Mouse (Mus musculus): ENCODE measurements around the gene Ckap2. TPM values are rescaled to one million over a fixed set of nuclear protein-coding genes. Genes with fewer than 3 reads are reported as not detected.
"Not testable (repeated sequence)": the region's sequence is repeated elsewhere in the genome, so short reads cannot be mapped to it uniquely, and the experiment has no call there.

Gene Ckap2
- polyA plus RNA-seq, 1 experiment from 2014 or later, result 49.4 TPM

DNA sequence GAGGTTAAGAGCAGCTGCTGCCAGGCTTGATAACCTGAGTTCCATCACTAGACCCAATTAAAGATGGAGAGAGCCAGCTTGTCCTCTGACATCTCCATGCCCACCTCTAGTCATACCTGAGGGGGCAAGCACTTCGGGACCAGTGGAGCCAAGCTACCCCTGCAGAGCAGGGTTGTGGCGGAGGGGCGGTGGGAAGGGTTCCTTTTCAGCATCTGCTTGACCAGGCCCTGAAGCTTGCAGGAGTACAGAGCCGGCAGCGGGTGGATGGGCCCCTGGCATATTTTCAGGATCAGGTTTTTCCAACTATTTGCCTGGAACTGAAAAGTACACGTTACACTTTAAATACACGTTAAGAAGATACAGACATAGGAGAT lies 37.3 kb downstream of the Ckap2 start:
- Histone ChIP-seq H3K9ac (replicated peaks) (no peak overlapping the region), H3K4me1 (replicated peaks) (no peaks in the 10 kb centered on the region), H3K9me3 (no peaks in the 10 kb centered on the region), H3K4me3 (replicated peaks) (no peak overlapping the region), H3K36me3 (peaks cover 15% of the 10 kb centered on the region), H3K27ac (no peak overlapping the region), H3K27me3 (no peaks in the 10 kb centered on the region), H3K4me2 (no peak overlapping the region)
- WGBS, result 89% methylated on average over 7 of the region's 7 CpGs
- ATAC-seq (ENCODE audit: insufficient number of reproducible peaks, insufficient read depth, low FRiP score, low TSS enrichment, low read depth), result no peak

- no peaks in the 10 kb centered on the region for H3K27me3 ChIP-seq
- peaks cover 17% of the 10 kb centered on the region for H3K36me3 ChIP-seq
- ATAC-seq (ENCODE audit: insufficient number of reproducible peaks, insufficient read depth, low FRiP score, low TSS enrichment, low read depth), result no peak
- no peak overlapping the region for H3K4me2 ChIP-seq
- H3K27ac ChIP-seq, result no peak overlapping the region
- no peaks in the 10 kb centered on the region for H3K4me1 ChIP-seq (replicated peaks)
- WGBS, result 82% methylated on average over 9 of the region's 9 CpGs
- H3K9ac ChIP-seq (replicated peaks), result no peak overlapping the region
- H3K4me3 ChIP-seq (replicated peaks), result no peak overlapping the region
- H3K9me3 ChIP-seq, result no peaks in the 10 kb centered on the region
These were observed 37.8 kb downstream of the Ckap2 start for GRCm38 (mm10) chr8:22147706-22148366.

DNA sequence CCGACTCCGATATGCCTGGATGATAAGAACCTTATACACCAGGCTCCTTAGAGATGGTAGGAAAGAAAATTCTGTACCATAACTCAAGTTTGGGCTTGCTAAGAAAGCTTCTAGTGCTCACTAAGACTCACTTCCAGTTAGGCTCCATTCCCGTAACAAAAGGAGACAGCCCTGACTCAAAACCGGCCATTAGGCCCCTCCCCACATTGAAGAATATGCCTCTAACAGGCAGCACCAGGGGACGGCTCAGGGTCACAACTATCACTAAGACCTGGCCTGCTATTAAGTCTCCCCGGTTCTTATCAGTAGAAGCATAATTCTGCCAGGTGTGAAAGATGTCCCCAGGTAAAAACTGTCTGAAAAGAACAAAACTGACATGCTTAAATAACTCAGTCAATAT lies 39.8 kb downstream of the Ckap2 start:
- Histone ChIP-seq H3K9me3 (no peaks in the 10 kb centered on the region), H3K36me3 (peaks cover 21% of the 10 kb centered on the region), H3K4me3 (replicated peaks) (no peak overlapping the region), H3K27ac (no peak overlapping the region), H3K4me2 (no peak overlapping the region), H3K9ac (replicated peaks) (no peak overlapping the region), H3K27me3 (no peaks in the 10 kb centered on the region), H3K4me1 (replicated peaks) (no peaks in the 10 kb centered on the region)
- no peak for ATAC-seq (ENCODE audit: insufficient number of reproducible peaks, insufficient read depth, low FRiP score, low TSS enrichment, low read depth)
- WGBS, result 85% methylated on average over 6 of the region's 6 CpGs

DNA sequence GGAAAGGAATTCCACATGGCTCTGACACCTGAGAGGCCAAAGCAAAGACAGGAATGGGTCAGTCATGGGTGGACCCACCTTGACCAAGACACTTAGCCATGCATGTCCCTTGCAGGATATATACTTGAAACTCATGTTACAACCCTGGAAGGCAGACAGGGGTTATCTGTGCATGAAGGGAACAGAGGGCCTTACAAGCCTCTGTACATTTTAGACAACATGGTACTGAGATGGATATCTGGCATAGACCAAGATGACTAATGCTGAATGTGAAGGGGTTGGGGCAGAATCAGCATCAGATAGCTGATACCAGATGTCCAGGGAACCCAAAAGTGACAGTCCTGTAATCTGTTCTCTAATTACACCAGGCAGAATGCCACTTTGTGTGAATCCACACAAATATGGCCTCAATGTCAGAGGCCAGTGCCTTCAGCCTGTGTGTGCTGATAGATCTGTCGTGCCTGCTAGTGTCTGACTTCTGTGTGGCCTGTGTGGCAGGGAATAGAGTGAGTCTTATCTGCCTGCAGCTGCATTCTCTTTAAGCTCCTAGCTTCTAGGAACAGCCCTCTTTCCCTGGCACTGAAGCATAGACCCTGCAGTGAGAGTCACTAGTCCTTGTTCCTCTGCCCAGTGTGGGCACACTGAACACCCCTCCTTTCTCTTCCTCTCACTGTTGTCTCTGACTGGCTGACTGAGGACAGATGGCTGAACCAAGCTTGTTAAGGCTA lies 41.7 kb downstream of the Ckap2 start:
- Histone ChIP-seq H3K4me1 (replicated peaks) (no peaks in the 10 kb centered on the region), H3K4me2 (no peak overlapping the region), H3K9me3 (no peaks in the 10 kb centered on the region), H3K27me3 (no peaks in the 10 kb centered on the region), H3K27ac (no peak overlapping the region), H3K9ac (replicated peaks) (no peak overlapping the region), H3K4me3 (replicated peaks) (no peak overlapping the region), H3K36me3 (peaks cover 18% of the 10 kb centered on the region)
- ATAC-seq (ENCODE audit: insufficient number of reproducible peaks, insufficient read depth, low FRiP score, low TSS enrichment, low read depth), result no peak
- WGBS, result 88% methylated on average over 1 of the region's 1 CpGs

DNA sequence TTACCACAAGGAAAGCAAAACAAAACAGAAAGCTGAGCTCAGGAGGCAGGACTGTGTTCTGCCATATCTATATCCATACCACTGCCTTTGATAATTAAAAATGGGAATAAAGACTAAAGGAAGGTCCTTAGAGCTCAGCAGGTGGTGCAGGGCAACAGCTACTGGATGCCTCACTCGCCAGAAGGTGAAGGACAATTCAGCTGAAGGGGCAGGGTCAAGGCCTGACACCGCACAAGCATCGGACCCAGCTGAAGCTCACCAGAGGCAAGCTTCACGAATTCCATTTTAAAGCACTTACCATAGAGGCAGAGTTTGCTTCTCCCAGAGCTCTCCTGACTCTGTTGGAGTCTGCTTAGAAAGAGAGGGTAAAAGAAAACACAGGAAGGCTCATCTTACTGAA lies 43.0 kb downstream of the Ckap2 start:
- peaks cover 10% of the 10 kb centered on the region; the same call in 1 of the 2 replicates for H3K36me3 ChIP-seq
- no peaks in the 10 kb centered on the region for H3K27me3 ChIP-seq
- H3K9me3 ChIP-seq, result no peaks in the 10 kb centered on the region
- H3K9ac ChIP-seq (replicated peaks), result no peak overlapping the region
- no peak overlapping the region for H3K4me3 ChIP-seq (replicated peaks)
- no peak overlapping the region for H3K4me2 ChIP-seq
- no peak for ATAC-seq (ENCODE audit: insufficient number of reproducible peaks, insufficient read depth, low FRiP score, low TSS enrichment, low read depth)
- no peaks in the 10 kb centered on the region for H3K4me1 ChIP-seq (replicated peaks)
- no peak overlapping the region for H3K27ac ChIP-seq
- WGBS, result 84% methylated on average over 4 of the region's 4 CpGs

- Histone ChIP-seq H3K4me3 (replicated peaks) (no peak overlapping the region), H3K9me3 (no peaks in the 10 kb centered on the region), H3K27me3 (no peaks in the 10 kb centered on the region), H3K4me2 (no peak overlapping the region), H3K9ac (replicated peaks) (no peak overlapping the region), H3K27ac (no peak overlapping the region), H3K4me1 (replicated peaks) (no peaks in the 10 kb centered on the region), H3K36me3 (peaks cover 10% of the 10 kb centered on the region; the same call in 1 of the 2 replicates)
- 87% methylated on average over 4 of the region's 4 CpGs for WGBS
- ATAC-seq (ENCODE audit: insufficient number of reproducible peaks, insufficient read depth, low FRiP score, low TSS enrichment, low read depth), result no peak
These were observed 43.7 kb downstream of the Ckap2 start for GRCm38 (mm10) chr8:22141836-22142385.

- H3K9me3 ChIP-seq; H3K4me1 ChIP-seq (replicated peaks); H3K9ac ChIP-seq (replicated peaks); H3K4me2 ChIP-seq; H3K27me3 ChIP-seq; H3K4me3 ChIP-seq (replicated peaks); ATAC-seq (ENCODE audit: insufficient number of reproducible peaks, insufficient read depth, low FRiP score, low TSS enrichment, low read depth); H3K36me3 ChIP-seq; H3K27ac ChIP-seq: not testable (repeated sequence)
- 64% methylated on average over 9 of the region's 9 CpGs for WGBS
These were observed 49.2 kb downstream of the Ckap2 start for GRCm38 (mm10) chr8:22136462-22136861.

DNA sequence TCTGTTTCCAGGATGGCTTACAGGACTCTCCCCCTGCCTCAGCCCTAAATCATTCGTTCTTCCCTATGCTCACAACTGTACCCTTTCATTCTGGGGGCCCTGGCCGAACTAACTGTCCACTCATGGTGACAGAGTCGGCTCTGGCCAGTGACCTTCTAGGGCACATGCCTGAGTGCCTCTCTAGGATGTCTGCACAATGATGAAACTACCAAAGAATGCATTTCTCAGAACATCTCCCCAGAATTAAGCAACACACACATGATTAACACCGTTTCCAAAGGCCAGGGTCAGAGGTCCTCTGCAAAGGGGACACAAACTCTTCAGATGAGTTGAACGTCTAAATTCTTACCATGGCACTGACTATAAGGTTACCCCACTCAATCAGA lies 50.9 kb downstream of the Ckap2 start:
- Histone ChIP-seq H3K9ac (replicated peaks) (no peak overlapping the region), H3K27ac (no peak overlapping the region), H3K4me1 (replicated peaks) (no peaks in the 10 kb centered on the region), H3K4me2 (no peak overlapping the region), H3K36me3 (no peaks in the 10 kb centered on the region), H3K9me3 (no peaks in the 10 kb centered on the region), H3K27me3 (no peaks in the 10 kb centered on the region), H3K4me3 (replicated peaks) (no peak overlapping the region)
- WGBS, result 80% methylated on average over 5 of the region's 5 CpGs
- no peak for ATAC-seq (ENCODE audit: insufficient number of reproducible peaks, insufficient read depth, low FRiP score, low TSS enrichment, low read depth)

- H3K4me2 ChIP-seq, result no peak overlapping the region
- no peaks in the 10 kb centered on the region for H3K4me1 ChIP-seq (replicated peaks)
- H3K27ac ChIP-seq, result no peak overlapping the region
- no peak overlapping the region for H3K9ac ChIP-seq (replicated peaks)
- no peaks in the 10 kb centered on the region for H3K9me3 ChIP-seq
- H3K27me3 ChIP-seq, result no peaks in the 10 kb centered on the region
- H3K36me3 ChIP-seq, result no peaks in the 10 kb centered on the region
- no peak overlapping the region for H3K4me3 ChIP-seq (replicated peaks)
- ATAC-seq (ENCODE audit: insufficient number of reproducible peaks, insufficient read depth, low FRiP score, low TSS enrichment, low read depth), result no peak
- 90% methylated on average over 7 of the region's 7 CpGs for WGBS
These were observed 51.4 kb downstream of the Ckap2 start for GRCm38 (mm10) chr8:22134078-22134749.

- no peak overlapping the region for H3K27ac ChIP-seq
These were observed 53.6 kb downstream of the Ckap2 start for GRCm38 (mm10) chr8:22132062-22132461.

More at GRCm38 (mm10) chr8:22132062-22132461, 53.6 kb downstream of the Ckap2 start:
- no peaks in the 10 kb centered on the region for H3K4me1 ChIP-seq (replicated peaks)
- H3K4me3 ChIP-seq (replicated peaks), result no peak overlapping the region
- H3K4me2 ChIP-seq, result no peak overlapping the region
- no peaks in the 10 kb centered on the region for H3K9me3 ChIP-seq
- H3K9ac ChIP-seq (replicated peaks), result no peak overlapping the region
- no peak for ATAC-seq (ENCODE audit: insufficient number of reproducible peaks, insufficient read depth, low FRiP score, low TSS enrichment, low read depth)
- H3K27me3 ChIP-seq, result no peaks in the 10 kb centered on the region
- WGBS, result 83% methylated on average over 12 of the region's 12 CpGs
- H3K36me3 ChIP-seq, result peaks cover 13% of the 10 kb centered on the region

Data from limb, embryonic 12.5 days (tissue).